Mouse (Mus musculus): ENCODE data around the gene Nmral1. TPM values are rescaled to one million over a fixed set of nuclear protein-coding genes. Genes with fewer than 3 reads are reported as not detected.

The Nmral1 gene
- polyA plus RNA-seq, 1 experiment = 45.1 TPM

DNA sequence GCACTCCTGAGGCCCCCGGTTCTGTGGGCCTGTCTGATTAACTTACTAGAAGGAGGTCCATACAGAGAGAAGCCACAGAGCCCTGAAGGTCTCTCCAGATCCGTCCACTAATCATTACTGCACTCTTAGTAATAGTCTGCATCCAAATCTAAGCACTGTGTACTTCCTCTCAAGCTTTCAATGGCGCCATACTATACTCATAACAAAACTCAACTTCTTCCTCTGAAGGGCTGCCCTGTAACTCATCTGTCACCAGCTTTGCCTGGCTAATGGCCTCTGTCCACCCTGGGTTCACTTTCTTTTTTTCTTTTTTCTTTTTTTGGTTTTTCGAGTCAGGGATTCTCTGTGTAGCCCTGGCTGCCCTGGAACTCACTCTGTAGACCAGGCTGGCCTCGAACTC is 41.1 kb downstream of the Nmral1 start:
- peaks cover 9% of the 10 kb centered on the region for H3K79me2 ChIP-seq (ENCODE audit: control insufficient read depth, insufficient read depth)
- TF ChIP-seq MYOD1 (IDR thresholded peaks at IDR 0.05; ENCODE audit: control insufficient read depth, insufficient read length, low read depth) (no peak), MAX (IDR thresholded peaks at IDR 0.05) (no peak), MYOG (IDR thresholded peaks at IDR 0.05; ENCODE audit: control insufficient read depth, extremely low read depth, insufficient read length) (no peak), CEBPB (IDR thresholded peaks at IDR 0.05; ENCODE audit: low read depth) (no peak)
- H3ac ChIP-seq (ENCODE audit: control insufficient read depth, insufficient read length, low read depth) = no peak overlapping the region
- H3K27me3 ChIP-seq (ENCODE audit: control insufficient read depth, insufficient read depth, insufficient read length) = no peaks in the 10 kb centered on the region
- no peak overlapping the region for H3K4me3 ChIP-seq (ENCODE audit: insufficient read depth, poor library complexity, severe bottlenecking)
- no peaks in the 10 kb centered on the region for H3K79me3 ChIP-seq (ENCODE audit: low read depth)
- peaks cover 7% of the 10 kb centered on the region for H3K36me3 ChIP-seq (ENCODE audit: control insufficient read depth, insufficient read depth)

DNA sequence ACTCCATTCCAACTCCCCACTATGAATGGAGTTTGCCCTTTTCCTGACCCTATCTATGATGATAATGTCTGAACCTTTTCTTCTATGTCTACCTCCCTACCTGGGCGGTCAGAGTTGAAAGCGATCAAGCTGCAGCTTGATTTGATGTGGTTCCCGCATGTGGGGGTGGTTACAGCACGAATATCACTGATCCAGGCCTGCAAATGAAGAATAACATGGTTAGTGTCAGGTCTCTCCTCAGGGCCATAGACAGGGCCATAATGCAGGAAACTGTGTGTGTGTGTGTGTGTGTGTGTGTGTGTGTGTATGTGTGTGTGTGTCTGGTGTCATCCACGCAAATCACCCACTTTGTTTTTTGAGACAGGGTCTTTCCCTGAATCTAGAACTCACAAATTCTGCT is 42.3 kb downstream of the Nmral1 start:
- H3K79me2 ChIP-seq (ENCODE audit: control insufficient read depth, insufficient read depth) = peaks cover 9% of the 10 kb centered on the region
- no peak for TF ChIP-seq CTCF (IDR thresholded peaks at IDR 0.05; ENCODE audit: control insufficient read depth, insufficient read depth, insufficient read length)
- TF ChIP-seq CEBPB (IDR thresholded peaks at IDR 0.05; ENCODE audit: low read depth) = no peak
- TF ChIP-seq MYOG (IDR thresholded peaks at IDR 0.05; ENCODE audit: control insufficient read depth, extremely low read depth, insufficient read length) = no peak
- no peak for TF ChIP-seq FOSL1 (IDR thresholded peaks at IDR 0.05; ENCODE audit: insufficient read depth, low read length, poor library complexity, severe bottlenecking)
- H3K4me3 ChIP-seq (ENCODE audit: insufficient read depth, poor library complexity, severe bottlenecking) = no peak overlapping the region
- no peaks in the 10 kb centered on the region for H3K27me3 ChIP-seq (ENCODE audit: control insufficient read depth, insufficient read depth, insufficient read length)
- no peak overlapping the region for H3ac ChIP-seq (ENCODE audit: control insufficient read depth, insufficient read length, low read depth)
- no peaks in the 10 kb centered on the region for H3K79me3 ChIP-seq (ENCODE audit: low read depth)
- peaks cover 7% of the 10 kb centered on the region for H3K36me3 ChIP-seq (ENCODE audit: control insufficient read depth, insufficient read depth)

DNA sequence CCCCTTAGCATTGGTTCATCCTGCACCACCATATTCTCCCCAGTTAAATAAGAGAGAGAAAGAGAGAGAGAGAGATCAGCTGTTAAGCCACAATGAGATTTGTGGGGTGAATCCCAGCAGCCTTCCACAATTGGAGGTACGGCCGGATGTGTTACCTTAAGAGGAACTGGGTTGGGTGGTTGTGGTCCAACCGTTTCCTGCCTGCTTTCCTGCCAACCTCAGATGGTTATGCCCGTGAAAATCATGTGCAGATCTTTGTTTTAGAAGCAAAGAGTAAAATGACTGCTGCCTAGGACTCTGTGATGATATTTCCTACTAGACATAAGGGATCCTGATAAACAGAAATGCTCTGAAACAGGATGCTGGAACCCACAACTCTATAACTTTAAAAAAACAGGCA is 45.1 kb downstream of the Nmral1 start:
- no peak overlapping the region for H3ac ChIP-seq (ENCODE audit: control insufficient read depth, insufficient read length, low read depth)
- peaks cover 6% of the 10 kb centered on the region for H3K79me2 ChIP-seq (ENCODE audit: control insufficient read depth, insufficient read depth)
- no peaks in the 10 kb centered on the region for H3K27me3 ChIP-seq (ENCODE audit: control insufficient read depth, insufficient read depth, insufficient read length)
- TF ChIP-seq USF1 (IDR thresholded peaks at IDR 0.05; ENCODE audit: low read depth) = no peak
- TF ChIP-seq MYOG (IDR thresholded peaks at IDR 0.05; ENCODE audit: control insufficient read depth, extremely low read depth, insufficient read length) = no peak
- TF ChIP-seq CEBPB (IDR thresholded peaks at IDR 0.05; ENCODE audit: low read depth) = no peak
- no peak for TF ChIP-seq MAX (IDR thresholded peaks at IDR 0.05)
- no peak for TF ChIP-seq MYOD1 (IDR thresholded peaks at IDR 0.05; ENCODE audit: control insufficient read depth, insufficient read length, low read depth)
- no peak for TF ChIP-seq CTCF (IDR thresholded peaks at IDR 0.05; ENCODE audit: control insufficient read depth, insufficient read depth, insufficient read length)
- TF ChIP-seq FOSL1 (IDR thresholded peaks at IDR 0.05; ENCODE audit: insufficient read depth, low read length, poor library complexity, severe bottlenecking) = no peak
- no peak overlapping the region for H3K4me3 ChIP-seq (ENCODE audit: insufficient read depth, poor library complexity, severe bottlenecking)
- H3K79me3 ChIP-seq (ENCODE audit: low read depth) = no peaks in the 10 kb centered on the region
- H3K36me3 ChIP-seq (ENCODE audit: control insufficient read depth, insufficient read depth) = peaks cover 7% of the 10 kb centered on the region

DNA sequence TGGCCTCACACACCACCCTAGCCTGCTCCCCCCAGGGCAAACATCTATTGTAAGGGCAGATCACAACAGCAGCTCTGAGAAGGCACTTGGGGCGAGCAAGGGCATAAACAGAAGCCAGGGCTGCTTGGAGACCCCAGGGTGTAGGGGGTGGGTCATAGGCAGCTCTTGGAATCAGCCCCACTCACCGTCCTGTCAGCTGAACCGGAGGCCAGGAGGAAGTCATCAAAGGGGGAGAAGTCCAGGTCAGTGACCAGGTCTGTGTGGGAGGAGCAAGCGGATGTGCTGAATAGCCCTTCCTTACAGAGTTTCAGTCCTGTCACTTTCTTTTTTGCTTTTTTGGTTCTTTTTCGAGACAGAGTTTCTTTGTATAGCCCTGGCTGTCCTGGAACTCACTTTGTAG is 48.8 kb downstream of the Nmral1 start:
- Histone ChIP-seq H3K27me3 (ENCODE audit: control insufficient read depth, insufficient read depth, insufficient read length) (no peaks in the 10 kb centered on the region), H3K4me3 (ENCODE audit: insufficient read depth, poor library complexity, severe bottlenecking) (no peak overlapping the region), H3ac (ENCODE audit: control insufficient read depth, insufficient read length, low read depth) (no peak overlapping the region), H3K79me2 (ENCODE audit: control insufficient read depth, insufficient read depth) (no peaks in the 10 kb centered on the region), H3K79me3 (ENCODE audit: low read depth) (no peaks in the 10 kb centered on the region), H3K36me3 (ENCODE audit: control insufficient read depth, insufficient read depth) (peaks cover 14% of the 10 kb centered on the region)
- no peak for TF ChIP-seq MYOD1 (IDR thresholded peaks at IDR 0.05; ENCODE audit: control insufficient read depth, insufficient read length, low read depth)
- TF ChIP-seq MYOG (IDR thresholded peaks at IDR 0.05; ENCODE audit: control insufficient read depth, extremely low read depth, insufficient read length) = no peak
- no peak for TF ChIP-seq FOSL1 (IDR thresholded peaks at IDR 0.05; ENCODE audit: insufficient read depth, low read length, poor library complexity, severe bottlenecking)
- TF ChIP-seq CTCF (IDR thresholded peaks at IDR 0.05; ENCODE audit: control insufficient read depth, insufficient read depth, insufficient read length) = no peak
- TF ChIP-seq USF1 (IDR thresholded peaks at IDR 0.05; ENCODE audit: low read depth) = no peak
- no peak for TF ChIP-seq CEBPB (IDR thresholded peaks at IDR 0.05; ENCODE audit: low read depth)
- no peak for TF ChIP-seq MAX (IDR thresholded peaks at IDR 0.05)

DNA sequence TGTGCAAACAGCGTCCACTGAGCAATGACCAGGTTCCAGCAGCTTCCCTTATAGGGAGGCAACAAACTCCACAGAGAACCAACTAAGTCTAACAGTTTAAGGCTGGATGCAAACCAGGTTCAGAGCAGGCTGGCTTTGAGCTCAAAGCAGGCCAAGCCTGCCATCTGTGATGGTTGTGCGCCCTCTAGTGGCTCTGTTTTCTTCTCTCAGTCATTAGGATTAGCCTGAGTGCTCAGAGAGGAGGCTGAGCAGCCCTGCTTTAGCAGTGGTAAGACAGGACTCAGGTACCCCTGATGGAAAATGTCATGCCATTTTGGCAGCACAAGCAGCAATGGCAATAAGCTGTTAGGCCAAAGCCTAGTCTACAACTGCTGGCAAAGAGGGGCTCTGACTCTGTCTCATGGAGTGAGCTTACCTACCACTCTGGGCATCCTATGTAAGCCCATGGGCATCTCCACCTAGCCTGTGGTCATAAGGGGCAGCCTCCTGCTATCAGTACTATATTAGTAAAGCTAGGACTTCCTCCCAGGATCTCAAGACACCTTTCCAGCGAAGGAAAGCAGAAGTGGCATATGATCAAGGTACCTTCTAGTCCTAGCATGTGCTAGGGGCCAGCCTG is 51.9 kb downstream of the Nmral1 start:
- no peaks in the 10 kb centered on the region for H3K79me2 ChIP-seq (ENCODE audit: control insufficient read depth, insufficient read depth)
- H3ac ChIP-seq (ENCODE audit: control insufficient read depth, insufficient read length, low read depth) = no peak overlapping the region
- TF ChIP-seq CEBPB (IDR thresholded peaks at IDR 0.05; ENCODE audit: low read depth) (no peak), MYOG (IDR thresholded peaks at IDR 0.05; ENCODE audit: control insufficient read depth, extremely low read depth, insufficient read length) (no peak), USF1 (IDR thresholded peaks at IDR 0.05; ENCODE audit: low read depth) (no peak), CTCF (IDR thresholded peaks at IDR 0.05; ENCODE audit: control insufficient read depth, insufficient read depth, insufficient read length) (peak; percentile 61), MYOD1 (IDR thresholded peaks at IDR 0.05; ENCODE audit: control insufficient read depth, insufficient read length, low read depth) (no peak)
- H3K27me3 ChIP-seq (ENCODE audit: control insufficient read depth, insufficient read depth, insufficient read length) = no peaks in the 10 kb centered on the region
- H3K36me3 ChIP-seq (ENCODE audit: control insufficient read depth, insufficient read depth) = peaks cover 18% of the 10 kb centered on the region
- no peak overlapping the region for H3K4me3 ChIP-seq (ENCODE audit: insufficient read depth, poor library complexity, severe bottlenecking)
- no peaks in the 10 kb centered on the region for H3K79me3 ChIP-seq (ENCODE audit: low read depth)

DNA sequence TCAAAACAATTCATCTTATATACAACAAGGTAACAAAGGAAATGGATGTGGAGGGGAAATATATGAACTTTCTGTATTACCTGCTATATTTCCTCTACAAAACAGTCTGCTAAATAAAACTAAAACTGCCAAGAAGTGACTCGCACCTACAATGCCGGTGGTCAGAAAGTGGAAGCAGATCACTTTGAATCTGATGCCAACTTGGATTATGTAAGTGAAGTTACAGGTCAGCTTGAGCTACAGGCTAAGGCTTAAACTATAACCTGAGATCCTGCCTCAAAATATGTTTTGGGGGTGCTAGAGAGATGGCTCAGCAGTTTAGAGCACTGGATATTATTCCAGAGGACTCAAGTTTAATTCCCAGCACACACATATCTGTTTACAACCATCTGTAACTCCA is 53.4 kb downstream of the Nmral1 start:
- no peak overlapping the region for H3ac ChIP-seq (ENCODE audit: control insufficient read depth, insufficient read length, low read depth)
- H3K79me2 ChIP-seq (ENCODE audit: control insufficient read depth, insufficient read depth) = no peaks in the 10 kb centered on the region
- H3K4me3 ChIP-seq (ENCODE audit: insufficient read depth, poor library complexity, severe bottlenecking) = no peak overlapping the region
- TF ChIP-seq FOSL1 (IDR thresholded peaks at IDR 0.05; ENCODE audit: insufficient read depth, low read length, poor library complexity, severe bottlenecking) = no peak
- TF ChIP-seq CEBPB (IDR thresholded peaks at IDR 0.05; ENCODE audit: low read depth) = no peak
- TF ChIP-seq MYOD1 (IDR thresholded peaks at IDR 0.05; ENCODE audit: control insufficient read depth, insufficient read length, low read depth) = no peak
- no peak for TF ChIP-seq MAX (IDR thresholded peaks at IDR 0.05)
- TF ChIP-seq USF1 (IDR thresholded peaks at IDR 0.05; ENCODE audit: low read depth) = no peak
- TF ChIP-seq MYOG (IDR thresholded peaks at IDR 0.05; ENCODE audit: control insufficient read depth, extremely low read depth, insufficient read length) = no peak
- no peak for TF ChIP-seq CTCF (IDR thresholded peaks at IDR 0.05; ENCODE audit: control insufficient read depth, insufficient read depth, insufficient read length)
- peaks cover 18% of the 10 kb centered on the region for H3K36me3 ChIP-seq (ENCODE audit: control insufficient read depth, insufficient read depth)
- no peaks in the 10 kb centered on the region for H3K27me3 ChIP-seq (ENCODE audit: control insufficient read depth, insufficient read depth, insufficient read length)
- no peaks in the 10 kb centered on the region for H3K79me3 ChIP-seq (ENCODE audit: low read depth)
